Mouse (Mus musculus) thymus, adult 2 months (tissue): Measurements from ENCODE around the gene Arhgap24. TPM values are rescaled to one million over a fixed set of nuclear protein-coding genes. Genes with fewer than 3 reads are reported as not detected.

Experiments
- DNase-seq: peaks from one replicate; pipeline ENCODE4 v3.0.0; 2021
- H3K27ac ChIP-seq: fragments of 200-500 bp; 2 replicates; pipeline ENCODE4 v1.5.1; 2012; ENCODE audit warnings: low read length, control low read depth; ENCODE audit not compliant: control insufficient read depth, insufficient read depth
- H3K27me3 ChIP-seq: fragments of 200-500 bp; 2 replicates; pipeline ENCODE4 v1.6.1; 2012; ENCODE audit warnings: mild to moderate bottlenecking, low read length, moderate library complexity, mixed read lengths; ENCODE audit not compliant: control insufficient read depth, insufficient read depth
- H3K36me3 ChIP-seq: fragments of 200-500 bp; 2 replicates; pipeline ENCODE4 v1.6.1; 2012; ENCODE audit warnings: mild to moderate bottlenecking, low read length, moderate library complexity; ENCODE audit not compliant: control insufficient read depth, insufficient read depth
- H3K4me1 ChIP-seq: fragments of 200-500 bp; replicated peaks from 2 replicates; pipeline ENCODE4 v1.6.1; 2012; ENCODE audit warnings: low read length; ENCODE audit not compliant: control insufficient read depth, insufficient read depth
- H3K4me3 ChIP-seq: fragments of 200-500 bp; 2 replicates; pipeline ENCODE4 v1.5.1; 2012; ENCODE audit warnings: mild to moderate bottlenecking, low read length, control low read depth, moderate library complexity; ENCODE audit not compliant: control insufficient read depth, insufficient read depth
- CTCF ChIP-seq: fragments of 200-500 bp; IDR thresholded peaks from 2 replicates; pipeline ENCODE4 v1.5.1; 2012; ENCODE audit warnings: mild to moderate bottlenecking, control low read depth, low read length, moderate library complexity, borderline replicate concordance; ENCODE audit not compliant: control insufficient read depth, poor library complexity, insufficient read depth; ENCODE audit errors: extremely low read depth
- POLR2A ChIP-seq: fragments of 200-500 bp; IDR thresholded peaks from 2 replicates; pipeline ENCODE4 v1.6.1; 2012; ENCODE audit warnings: mild to moderate bottlenecking, low read length, control low read depth, moderate library complexity; ENCODE audit not compliant: control insufficient read depth, poor library complexity, insufficient read depth; ENCODE audit errors: extremely low read depth
- WGBS: fragments of 180-500 bp; shearing (Covaris S2); methylation state at CpG from one replicate; pipeline ENCODE4 v1.1.7; 2018; 5-methylcytosine and 5-hydroxymethylcytosine counted together
- polyA plus RNA-seq: library from polyadenylated mRNA; depleted of rRNA; stranded (reverse); fragments of >200 nt; gene quantifications from 2 replicates; pipeline ENCODE4 v1.2.3, GENCODE M21; 2012

Arhgap24 gene
- polyA plus RNA-seq, 1 experiment, result 4.5 TPM

DNA sequence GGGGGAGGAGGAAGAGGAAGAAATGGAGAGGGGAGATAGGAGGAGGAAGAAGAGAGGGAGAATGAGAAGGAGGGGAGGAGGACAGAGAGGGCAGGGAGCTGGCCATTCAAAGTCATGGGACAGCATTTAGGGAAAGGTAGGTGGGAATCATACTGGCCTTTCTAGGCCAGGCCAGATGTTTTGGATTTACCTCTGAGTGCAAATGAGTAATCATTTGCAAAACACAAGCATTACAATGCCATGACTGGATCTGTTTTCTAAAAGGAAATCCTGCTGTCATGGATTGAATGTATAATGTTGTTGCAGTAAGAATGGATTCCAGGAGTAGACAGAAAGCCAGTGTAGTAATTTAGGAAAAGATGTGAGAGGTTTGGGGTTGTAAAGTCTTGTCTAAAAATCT lies 66.6 kb downstream of the Arhgap24 start:
- no peak for TF ChIP-seq POLR2A
- no peak for DNase-seq
- H3K27me3 ChIP-seq, result no peaks in the 10 kb centered on the region
- H3K36me3 ChIP-seq, result no peaks in the 10 kb centered on the region
- H3K4me3 ChIP-seq, result no peak overlapping the region
- H3K4me1 ChIP-seq, result no peaks in the 10 kb centered on the region
- H3K27ac ChIP-seq, result no peak overlapping the region

DNA sequence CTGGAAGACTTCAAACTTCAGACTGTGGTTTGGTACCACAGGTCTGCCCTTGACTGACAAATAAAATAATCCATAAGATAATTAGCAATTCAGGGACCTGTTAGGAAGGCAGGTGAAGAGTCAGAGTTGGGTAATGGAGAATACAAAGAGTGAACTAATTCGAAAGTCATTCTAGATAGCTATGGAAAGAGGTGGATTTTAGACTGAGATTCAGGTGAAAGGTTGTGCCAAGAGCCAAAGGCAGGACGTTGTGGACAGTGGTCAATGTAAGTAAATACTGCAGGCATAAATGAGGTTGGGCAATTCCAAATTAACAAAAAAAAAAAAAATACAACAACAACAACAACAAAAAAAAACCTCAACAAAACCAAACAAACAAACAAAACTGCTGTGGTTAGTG lies 67.2 kb downstream of the Arhgap24 start:
- Histone ChIP-seq H3K36me3 (no peaks in the 10 kb centered on the region), H3K27me3 (no peaks in the 10 kb centered on the region), H3K4me3 (no peak overlapping the region), H3K4me1 (no peaks in the 10 kb centered on the region), H3K27ac (no peak overlapping the region)
- 91% methylated on average over 2 of the region's 2 CpGs for WGBS
- no peak for TF ChIP-seq CTCF
- TF ChIP-seq POLR2A, result no peak
- DNase-seq, result no peak

DNA sequence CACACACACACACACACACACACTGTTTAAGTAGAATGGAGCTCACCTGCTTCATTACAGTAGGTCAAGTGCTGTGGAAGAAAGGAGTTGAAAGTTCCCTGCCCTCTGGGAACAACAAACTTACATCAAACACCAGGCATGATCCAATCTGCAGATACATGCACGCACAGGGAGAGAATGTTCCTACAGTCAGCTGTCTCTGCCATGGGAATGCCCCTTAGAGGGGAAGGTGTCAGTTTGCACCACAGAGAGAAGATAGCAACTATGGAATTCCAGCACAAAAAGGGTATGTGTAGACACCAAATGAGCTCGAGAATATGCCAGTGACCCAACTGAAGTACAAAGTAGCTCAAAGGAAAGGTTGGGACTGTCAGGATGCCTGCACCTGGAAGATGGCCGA lies 69.0 kb downstream of the Arhgap24 start:
- WGBS, result 78% methylated on average over 3 of the region's 3 CpGs
- no peaks in the 10 kb centered on the region for H3K36me3 ChIP-seq
- H3K4me1 ChIP-seq, result no peaks in the 10 kb centered on the region
- no peak overlapping the region for H3K27ac ChIP-seq
- TF ChIP-seq POLR2A (no peak), CTCF (no peak)
- H3K27me3 ChIP-seq, result no peaks in the 10 kb centered on the region
- no peak overlapping the region for H3K4me3 ChIP-seq
- DNase-seq, result no peak

DNA sequence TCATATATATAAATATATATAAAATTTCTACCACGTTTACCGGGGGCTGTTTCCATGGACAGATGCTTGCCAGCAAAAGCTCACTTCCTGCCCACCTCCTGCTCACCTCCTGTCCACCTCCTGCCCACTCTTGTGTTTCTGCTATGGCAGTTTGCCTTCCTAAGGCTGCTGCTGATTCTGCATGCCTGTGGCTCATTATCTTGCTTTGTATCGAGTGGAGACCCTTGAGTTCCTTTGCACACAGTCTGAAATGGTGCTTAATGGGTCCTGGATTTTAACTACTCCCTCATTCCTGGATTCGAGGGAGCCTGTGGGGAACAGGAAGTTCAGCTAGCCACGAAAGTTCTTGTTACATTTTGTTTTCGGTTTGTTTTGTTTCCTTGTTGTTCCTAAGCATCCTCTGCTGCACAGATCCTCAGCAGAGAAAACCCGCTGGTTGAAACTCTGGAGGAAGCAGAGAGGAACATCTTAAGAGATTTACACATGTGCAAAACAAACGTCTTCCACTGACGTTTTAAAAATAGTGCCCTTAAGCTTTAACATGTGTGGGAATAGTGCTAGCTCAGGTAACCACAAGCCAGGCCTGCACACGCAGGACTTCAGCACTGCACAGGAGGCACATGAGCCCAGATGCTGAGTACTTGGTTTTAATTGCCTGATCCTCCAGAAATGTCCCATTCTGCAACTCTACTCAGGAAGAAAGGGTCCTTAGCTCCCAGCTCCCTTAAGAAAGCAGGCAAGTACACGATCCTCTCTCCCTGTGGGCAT lies 69.9 kb downstream of the Arhgap24 start:
- Histone ChIP-seq H3K36me3 (no peaks in the 10 kb centered on the region), H3K27me3 (no peaks in the 10 kb centered on the region), H3K4me3 (no peak overlapping the region), H3K27ac (no peak overlapping the region), H3K4me1 (no peaks in the 10 kb centered on the region)
- no peak for DNase-seq
- WGBS, result 23% methylated on average over 11 of the region's 11 CpGs
- TF ChIP-seq CTCF (no peak), POLR2A (no peak)

DNA sequence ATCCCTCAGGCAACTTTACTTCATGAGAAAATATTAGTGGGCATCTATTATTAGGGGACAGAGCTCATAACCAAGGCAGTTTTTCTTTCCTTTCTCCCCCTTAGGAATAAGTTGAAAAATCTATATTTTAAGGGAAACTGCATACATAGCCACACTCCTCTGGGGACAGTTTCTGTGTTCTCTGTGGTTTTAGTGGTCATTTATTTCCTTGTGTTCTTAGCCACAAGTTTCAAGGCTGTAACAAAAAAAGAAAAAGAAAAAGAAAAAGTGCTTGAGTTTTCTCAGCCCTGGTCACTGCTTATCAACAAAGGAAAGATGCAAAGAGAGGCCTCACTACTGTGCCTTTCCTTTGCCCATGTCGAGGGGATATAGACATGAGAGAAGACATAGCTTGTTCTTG lies 71.3 kb downstream of the Arhgap24 start:
- Histone ChIP-seq H3K4me3 (no peak overlapping the region), H3K4me1 (no peaks in the 10 kb centered on the region), H3K27ac (no peak overlapping the region), H3K27me3 (no peaks in the 10 kb centered on the region), H3K36me3 (no peaks in the 10 kb centered on the region)
- 12% methylated on average over 1 of the region's 1 CpGs for WGBS
- TF ChIP-seq POLR2A (no peak), CTCF (no peak)
- no peak for DNase-seq

DNA sequence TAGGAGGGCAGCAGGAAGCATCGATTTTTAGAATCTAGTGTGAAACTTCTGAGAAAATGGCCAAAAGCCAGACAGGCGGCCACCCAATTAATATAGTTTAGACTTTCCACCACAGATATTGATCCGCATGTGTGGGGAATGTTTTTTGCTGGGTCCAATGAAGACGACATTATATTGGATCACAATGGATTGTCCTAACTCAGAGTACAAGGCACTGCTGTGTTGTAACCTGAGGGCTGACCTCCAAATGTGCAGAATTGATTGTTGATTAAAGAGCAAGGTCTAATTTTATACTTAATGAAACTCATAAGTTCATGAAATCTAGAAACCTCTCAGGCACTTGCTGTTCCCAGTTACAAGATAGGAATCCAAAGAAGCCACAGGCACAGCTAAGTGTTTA lies 74.8 kb downstream of the Arhgap24 start:
- Histone ChIP-seq H3K27me3 (no peaks in the 10 kb centered on the region), H3K27ac (no peak overlapping the region), H3K4me3 (no peak overlapping the region), H3K36me3 (no peaks in the 10 kb centered on the region), H3K4me1 (no peaks in the 10 kb centered on the region)
- WGBS, result 94% methylated on average over 4 of the region's 4 CpGs
- DNase-seq, result no peak
- TF ChIP-seq POLR2A (no peak), CTCF (no peak)

DNA sequence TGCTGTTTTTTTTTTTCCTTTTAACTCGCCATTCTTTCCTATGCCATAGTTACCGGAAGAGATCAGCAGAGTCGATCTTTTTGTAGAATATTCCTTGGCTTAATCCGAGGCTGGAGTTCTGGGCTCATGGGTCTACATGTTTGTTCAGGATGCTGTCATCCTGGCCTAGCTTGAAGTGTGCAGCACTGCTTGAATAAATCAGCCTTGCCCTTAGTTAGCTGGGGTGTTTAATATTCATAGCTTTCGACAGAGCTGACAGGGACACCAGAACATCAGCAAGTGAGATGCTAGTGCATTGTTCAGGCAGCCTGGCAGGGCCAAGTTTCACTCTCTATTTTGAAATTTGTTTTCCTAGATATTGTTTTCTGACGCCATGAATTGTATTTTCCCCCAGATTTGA lies 79.1 kb downstream of the Arhgap24 start:
- no peak for DNase-seq
- H3K27ac ChIP-seq, result no peak overlapping the region
- WGBS, result 93% methylated on average over 6 of the region's 6 CpGs
- H3K27me3 ChIP-seq, result no peaks in the 10 kb centered on the region
- no peak overlapping the region for H3K4me3 ChIP-seq
- H3K4me1 ChIP-seq, result no peaks in the 10 kb centered on the region
- TF ChIP-seq CTCF, result no peak
- no peak for TF ChIP-seq POLR2A
- H3K36me3 ChIP-seq, result no peaks in the 10 kb centered on the region
